Mouse (Mus musculus): ENCODE results near the gene Park7. TPM values are rescaled to one million over a fixed set of nuclear protein-coding genes. Genes with fewer than 3 reads are reported as not detected.

Gene Park7
- polyA plus RNA-seq, 1 experiment from 2014 or later, result 262 TPM

DNA sequence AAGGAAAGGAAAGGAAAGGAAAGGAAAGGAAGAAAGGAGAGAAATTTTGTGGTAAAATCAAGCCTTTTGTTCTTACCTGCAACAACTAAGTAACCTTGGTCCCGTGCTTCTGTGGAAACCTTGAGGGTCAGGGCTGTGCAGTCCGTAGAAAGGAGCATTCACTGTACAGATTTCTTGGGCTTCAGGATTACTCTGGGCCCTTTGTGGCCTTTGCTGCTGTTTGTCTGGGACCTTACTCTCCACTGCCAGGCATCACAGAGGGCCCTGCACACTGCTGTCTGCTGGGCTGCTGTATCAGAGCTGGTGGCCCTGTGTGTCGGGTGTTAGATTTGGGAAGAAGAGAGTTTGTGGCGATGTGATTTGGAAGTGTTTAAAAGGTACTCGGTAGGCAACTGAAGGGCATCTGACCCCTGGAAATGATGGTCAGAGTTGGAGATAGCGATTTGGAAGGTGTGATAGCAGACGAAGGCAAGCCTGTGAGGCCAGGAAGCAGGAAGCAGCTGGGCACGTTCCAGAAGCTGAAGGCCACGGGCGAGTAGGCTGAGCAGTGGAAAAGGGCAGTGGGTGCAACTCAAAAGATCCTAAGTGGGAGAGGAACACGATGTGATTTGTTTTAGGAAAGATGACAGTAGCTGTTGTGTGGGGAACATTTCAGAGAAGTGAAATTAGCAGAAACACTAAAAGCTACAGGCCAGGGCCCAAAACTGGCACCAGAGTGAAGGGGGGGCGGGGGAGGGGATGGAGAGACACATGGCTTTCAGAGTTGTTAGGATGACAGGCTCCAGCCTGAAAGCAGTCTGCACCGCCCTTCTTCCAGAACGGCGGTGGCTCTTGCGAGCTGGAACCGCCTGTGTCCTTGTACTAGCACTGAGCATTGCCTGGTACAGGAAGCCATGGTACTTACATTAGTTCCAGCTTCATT lies 44.7 kb downstream of the Park7 start:
- Histone ChIP-seq H3K36me3 (ENCODE audit: control insufficient read depth, insufficient read depth, low read length) (peaks cover 16% of the 10 kb centered on the region), H3K9me3 (ENCODE audit: control insufficient read depth, low read length) (no peaks in the 10 kb centered on the region), H3K27ac (replicated peaks) (peak overlapping the region; percentile 84), H3K4me3 (ENCODE audit: low read depth, low read length) (no peak overlapping the region), H3K4me2 (replicated peaks; ENCODE audit: low read depth) (no peak overlapping the region), H3K4me1 (replicated peaks; ENCODE audit: control insufficient read depth, insufficient read depth) (peaks cover 11% of the 10 kb centered on the region), H3K27me3 (ENCODE audit: control insufficient read depth, insufficient read depth, low read length) (no peaks in the 10 kb centered on the region), H3K9ac (ENCODE audit: low read length) (no peak overlapping the region)
- ATAC-seq (ENCODE audit: low FRiP score, low TSS enrichment), result no peak
- DNase-seq (ENCODE audit: low spot score), result no peak
- 49% methylated on average over 17 of the region's 17 CpGs for WGBS
- TF ChIP-seq EP300 (optimal IDR thresholded peaks at IDR 0.05) (no peak), CTCF (IDR thresholded peaks at IDR 0.05; ENCODE audit: low read depth) (no peak)

GRCm38 (mm10) chr4:150868859-150869258 lies 45.4 kb downstream of the Park7 start:
- TF ChIP-seq EP300 (optimal IDR thresholded peaks at IDR 0.05) (no peak), CTCF (IDR thresholded peaks at IDR 0.05; ENCODE audit: low read depth) (no peak)
- ATAC-seq (ENCODE audit: low FRiP score, low TSS enrichment) (no peak), DNase-seq (ENCODE audit: low spot score) (no peak)
- Histone ChIP-seq H3K36me3 (ENCODE audit: control insufficient read depth, insufficient read depth, low read length) (peaks cover 16% of the 10 kb centered on the region), H3K9me3 (ENCODE audit: control insufficient read depth, low read length) (no peaks in the 10 kb centered on the region), H3K27ac (replicated peaks) (peak overlapping the region; percentile 84), H3K4me1 (replicated peaks; ENCODE audit: control insufficient read depth, insufficient read depth) (peaks cover 11% of the 10 kb centered on the region), H3K4me3 (ENCODE audit: low read depth, low read length) (no peak overlapping the region), H3K27me3 (ENCODE audit: control insufficient read depth, insufficient read depth, low read length) (no peaks in the 10 kb centered on the region), H3K4me2 (replicated peaks; ENCODE audit: low read depth) (no peak overlapping the region), H3K9ac (ENCODE audit: low read length) (no peak overlapping the region)
- WGBS, result 57% methylated on average over 2 of the region's 2 CpGs

DNA sequence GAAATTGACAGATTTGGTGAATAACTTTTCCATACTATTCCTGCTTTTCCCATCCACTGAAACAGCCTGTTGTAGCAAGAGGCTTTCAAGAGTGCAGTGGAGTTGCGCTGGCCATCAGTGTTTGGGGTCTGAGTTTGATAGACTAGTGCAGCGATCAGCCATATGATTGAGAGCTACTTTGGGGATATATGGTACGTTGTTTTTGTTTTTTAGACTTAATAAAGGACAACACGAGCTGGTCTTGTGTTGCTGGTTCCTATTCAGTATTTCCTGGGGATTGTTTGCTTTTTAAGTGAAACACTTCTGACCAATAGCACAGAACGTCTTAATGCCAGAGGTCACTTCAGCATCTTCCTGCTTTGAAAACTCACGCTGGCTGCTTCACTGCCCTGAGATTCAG lies 46.1 kb downstream of the Park7 start:
- no peak overlapping the region for H3K4me2 ChIP-seq (replicated peaks; ENCODE audit: low read depth)
- H3K36me3 ChIP-seq (ENCODE audit: control insufficient read depth, insufficient read depth, low read length), result peaks cover 16% of the 10 kb centered on the region
- H3K9ac ChIP-seq (ENCODE audit: low read length), result no peak overlapping the region
- ATAC-seq (ENCODE audit: low FRiP score, low TSS enrichment), result no peak
- no peak overlapping the region for H3K27ac ChIP-seq (replicated peaks)
- H3K4me3 ChIP-seq (ENCODE audit: low read depth, low read length), result no peak overlapping the region
- TF ChIP-seq CTCF (IDR thresholded peaks at IDR 0.05; ENCODE audit: low read depth), result no peak
- TF ChIP-seq EP300 (optimal IDR thresholded peaks at IDR 0.05), result no peak
- WGBS, result 61% methylated on average over 6 of the region's 6 CpGs
- H3K9me3 ChIP-seq (ENCODE audit: control insufficient read depth, low read length), result no peaks in the 10 kb centered on the region
- no peak for DNase-seq (ENCODE audit: low spot score)
- H3K27me3 ChIP-seq (ENCODE audit: control insufficient read depth, insufficient read depth, low read length), result no peaks in the 10 kb centered on the region
- peaks cover 11% of the 10 kb centered on the region for H3K4me1 ChIP-seq (replicated peaks; ENCODE audit: control insufficient read depth, insufficient read depth)

DNA sequence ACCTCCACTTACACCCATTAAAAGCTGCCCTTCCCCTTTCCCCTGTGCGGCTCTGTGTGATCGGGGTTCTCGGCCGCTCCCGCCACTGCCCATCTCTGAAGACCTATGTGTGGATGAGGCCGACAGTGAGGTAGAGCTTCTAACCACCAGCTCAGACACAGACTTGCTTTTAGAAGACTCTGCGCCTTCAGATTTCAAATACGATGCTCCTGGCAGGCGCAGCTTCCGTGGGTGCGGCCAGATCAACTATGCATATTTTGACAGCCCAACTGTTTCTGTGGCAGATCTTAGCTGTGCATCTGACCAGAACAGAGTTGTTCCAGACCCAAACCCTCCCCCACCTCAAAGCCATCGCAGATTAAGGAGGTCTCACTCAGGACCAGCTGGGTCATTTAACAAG lies 47.7 kb downstream of the Park7 start:
- no peaks in the 10 kb centered on the region for H3K27me3 ChIP-seq (ENCODE audit: control insufficient read depth, insufficient read depth, low read length)
- H3K4me3 ChIP-seq (ENCODE audit: low read depth, low read length), result no peak overlapping the region
- H3K36me3 ChIP-seq (ENCODE audit: control insufficient read depth, insufficient read depth, low read length), result peaks cover 16% of the 10 kb centered on the region
- ATAC-seq (ENCODE audit: low FRiP score, low TSS enrichment), result no peak
- no peak overlapping the region for H3K4me2 ChIP-seq (replicated peaks; ENCODE audit: low read depth)
- no peak overlapping the region for H3K27ac ChIP-seq (replicated peaks)
- no peak for TF ChIP-seq EP300 (optimal IDR thresholded peaks at IDR 0.05)
- TF ChIP-seq CTCF (IDR thresholded peaks at IDR 0.05; ENCODE audit: low read depth), result no peak
- H3K9ac ChIP-seq (ENCODE audit: low read length), result no peak overlapping the region
- 94% methylated on average over 12 of the region's 12 CpGs for WGBS
- H3K9me3 ChIP-seq (ENCODE audit: control insufficient read depth, low read length), result no peaks in the 10 kb centered on the region
- peaks cover 3% of the 10 kb centered on the region; the same call in 1 of the 2 replicates for H3K4me1 ChIP-seq (replicated peaks; ENCODE audit: control insufficient read depth, insufficient read depth)
- DNase-seq (ENCODE audit: low spot score), result no peak

DNA sequence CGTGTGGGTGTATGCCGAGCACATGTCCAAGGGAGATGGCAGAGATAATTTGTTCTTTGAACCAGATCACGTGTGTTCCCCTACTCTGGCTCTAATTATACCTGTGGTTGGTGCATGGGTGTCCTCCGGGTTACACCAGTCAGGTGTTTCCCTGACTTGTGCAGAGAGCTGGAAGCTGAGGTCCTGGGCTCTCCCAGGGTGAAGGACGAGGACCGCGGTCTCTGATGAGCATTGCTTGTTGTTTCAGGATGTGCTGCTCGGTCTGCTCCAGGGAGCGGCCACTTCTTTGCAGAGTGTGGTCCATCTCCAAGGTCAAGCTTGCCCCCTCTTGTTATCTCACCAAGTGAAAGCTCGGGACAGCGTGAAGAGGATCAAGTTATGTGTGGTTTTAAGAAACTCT lies 48.2 kb downstream of the Park7 start:
- WGBS, result 90% methylated on average over 11 of the region's 11 CpGs
- peaks cover 16% of the 10 kb centered on the region for H3K36me3 ChIP-seq (ENCODE audit: control insufficient read depth, insufficient read depth, low read length)
- peaks cover 3% of the 10 kb centered on the region; the same call in 1 of the 2 replicates for H3K4me1 ChIP-seq (replicated peaks; ENCODE audit: control insufficient read depth, insufficient read depth)
- H3K4me2 ChIP-seq (replicated peaks; ENCODE audit: low read depth), result no peak overlapping the region
- no peaks in the 10 kb centered on the region for H3K27me3 ChIP-seq (ENCODE audit: control insufficient read depth, insufficient read depth, low read length)
- H3K27ac ChIP-seq (replicated peaks), result no peak overlapping the region
- TF ChIP-seq CTCF (IDR thresholded peaks at IDR 0.05; ENCODE audit: low read depth) (no peak), EP300 (optimal IDR thresholded peaks at IDR 0.05) (no peak)
- no peak for DNase-seq (ENCODE audit: low spot score)
- H3K9me3 ChIP-seq (ENCODE audit: control insufficient read depth, low read length), result no peaks in the 10 kb centered on the region
- no peak for ATAC-seq (ENCODE audit: low FRiP score, low TSS enrichment)
- H3K9ac ChIP-seq (ENCODE audit: low read length), result no peak overlapping the region
- no peak overlapping the region for H3K4me3 ChIP-seq (ENCODE audit: low read depth, low read length)

GRCm38 (mm10) chr4:150865371-150865770 lies 48.9 kb downstream of the Park7 start:
- Histone ChIP-seq H3K4me3 (ENCODE audit: low read depth, low read length) (no peak overlapping the region), H3K27me3 (ENCODE audit: control insufficient read depth, insufficient read depth, low read length) (no peaks in the 10 kb centered on the region), H3K27ac (replicated peaks) (no peak overlapping the region), H3K4me2 (replicated peaks; ENCODE audit: low read depth) (no peak overlapping the region), H3K36me3 (ENCODE audit: control insufficient read depth, insufficient read depth, low read length) (peaks cover 16% of the 10 kb centered on the region), H3K9ac (ENCODE audit: low read length) (no peak overlapping the region), H3K4me1 (replicated peaks; ENCODE audit: control insufficient read depth, insufficient read depth) (peaks cover 3% of the 10 kb centered on the region; the same call in 1 of the 2 replicates), H3K9me3 (ENCODE audit: control insufficient read depth, low read length) (no peaks in the 10 kb centered on the region)
- no peak for ATAC-seq (ENCODE audit: low FRiP score, low TSS enrichment)
- DNase-seq (ENCODE audit: low spot score), result no peak
- TF ChIP-seq CTCF (IDR thresholded peaks at IDR 0.05; ENCODE audit: low read depth) (peak; percentile 76), EP300 (optimal IDR thresholded peaks at IDR 0.05) (no peak)

Data from stomach, postnatal 0 days (tissue).